Mouse (Mus musculus) CH12.LX (cell line): ENCODE results near the gene Defb23. TPM values are rescaled to one million over a fixed set of nuclear protein-coding genes. Genes with fewer than 3 reads are reported as not detected.
A peak's percentile ranks its signal among the peaks of the same experiment; 100 is the strongest.

Experiments
- DNase-seq: peaks from one replicate; pipeline ENCODE4 v3.0.0-alpha.2; 2013; ENCODE audit errors: extremely low read depth
- H3K27ac ChIP-seq: 2 replicates; pipeline ENCODE4 v1.5.1; 2012; ENCODE audit warnings: low read depth, mild to moderate bottlenecking, control low read depth, moderate library complexity; ENCODE audit not compliant: insufficient read depth
- H3K27me3 ChIP-seq: replicated peaks from 2 replicates; pipeline ENCODE3; 2012; ENCODE audit warnings: inconsistent platforms
- H3K36me3 ChIP-seq, 2 experiments: replicated peaks in 1 of 2; 2 replicates each; pipeline versions ENCODE3 to v1.6.1; 2012; ENCODE audit warnings: inconsistent platforms in 1 of 2, low read length in 1 of 2, mild to moderate bottlenecking in 1 of 2, mixed read lengths in 1 of 2, moderate library complexity in 1 of 2; ENCODE audit not compliant: control insufficient read depth in 1 of 2, insufficient read depth in 1 of 2
- H3K4me1 ChIP-seq, 2 experiments: 2 replicates each; pipeline ENCODE4 v1.6.1; 2012; ENCODE audit warnings: inconsistent platforms in 1 of 2, moderate library complexity in 1 of 2; ENCODE audit not compliant: insufficient read depth in 2 of 2, control insufficient read depth in 1 of 2
- H3K4me2 ChIP-seq: 2 replicates; pipeline ENCODE4 v1.6.1; 2012; ENCODE audit warnings: low read depth, mild to moderate bottlenecking, control low read depth; ENCODE audit not compliant: poor library complexity, insufficient read depth, severe bottlenecking
- H3K4me3 ChIP-seq, 3 experiments: fragments of 150-350 bp in 1 of 3; sonication (generic) in 1 of 3; replicated peaks in 1 of 3; 2 replicates each; pipeline versions ENCODE3 to v1.5.1; 2011 to 2012; ENCODE audit warnings: low read depth in 2 of 3, low read length in 2 of 3, mild to moderate bottlenecking in 2 of 3, moderate library complexity in 2 of 3, control low read depth in 1 of 3, improper control_type of control experiment in 1 of 3, inconsistent platforms in 1 of 3, mixed read lengths in 1 of 3; ENCODE audit not compliant: poor library complexity in 1 of 3
- H3K79me2 ChIP-seq: replicated peaks from 2 replicates; pipeline ENCODE4 v1.6.1; 2012; ENCODE audit warnings: mild to moderate bottlenecking, moderate library complexity; ENCODE audit not compliant: control insufficient read depth, poor library complexity, insufficient read depth, severe bottlenecking; ENCODE audit errors: extremely low read depth
- H3K9ac ChIP-seq: 2 replicates; pipeline ENCODE4 v1.6.1; 2012; ENCODE audit warnings: low read depth, mild to moderate bottlenecking, control low read depth, moderate library complexity; ENCODE audit not compliant: insufficient read depth
- H3K9me3 ChIP-seq: replicated peaks from 2 replicates; pipeline ENCODE3; 2012; ENCODE audit warnings: low read length, inconsistent platforms, mixed read lengths
- BHLHE40 ChIP-seq: IDR thresholded peaks from 2 replicates; pipeline ENCODE4 v1.6.1; 2011; ENCODE audit warnings: mild to moderate bottlenecking, low read depth, low read length, improper control_type of control experiment
- CHD1 ChIP-seq: IDR thresholded peaks from 2 replicates; pipeline ENCODE4 v1.6.1; 2012; ENCODE audit warnings: low read depth, low read length, improper control_type of control experiment, inconsistent platforms
- CHD2 ChIP-seq: IDR thresholded peaks from 2 replicates; pipeline ENCODE4 v1.6.1; 2011; ENCODE audit warnings: low read length, improper control_type of control experiment
- CTCF ChIP-seq, 2 experiments: IDR thresholded peaks in 1 of 2; conservative IDR thresholded peaks in 1 of 2; 2 replicates each; pipeline ENCODE4 v1.5.1; 2011 to 2012; ENCODE audit warnings: low read depth in 2 of 2, low read length in 2 of 2, improper control_type of control experiment in 1 of 2, inconsistent platforms in 1 of 2, mild to moderate bottlenecking in 1 of 2, moderate library complexity in 1 of 2
- ETS1 ChIP-seq: conservative IDR thresholded peaks from 2 replicates; pipeline ENCODE4 v1.6.1; 2012; ENCODE audit warnings: low read depth, mild to moderate bottlenecking, inconsistent platforms, low read length, improper control_type of control experiment, moderate library complexity
- GABPA ChIP-seq: IDR thresholded peaks from 2 replicates; pipeline ENCODE4 v1.6.1; 2012; ENCODE audit warnings: low read depth, low read length, improper control_type of control experiment, inconsistent platforms; ENCODE audit not compliant: insufficient replicate concordance
- KAT2A ChIP-seq: IDR thresholded peaks from 2 replicates; pipeline ENCODE4 v1.6.1; 2012; ENCODE audit warnings: low read length, improper control_type of control experiment, inconsistent platforms; ENCODE audit not compliant: insufficient replicate concordance
- NRF1 ChIP-seq: IDR thresholded peaks from 2 replicates; pipeline ENCODE4 v1.6.1; 2014; ENCODE audit warnings: low read depth, mild to moderate bottlenecking, inconsistent platforms, low read length, improper control_type of control experiment, moderate library complexity
- PAX5 ChIP-seq: IDR thresholded peaks from 2 replicates; pipeline ENCODE4 v1.6.1; 2012; ENCODE audit warnings: low read length, inconsistent platforms, mixed read lengths
- POLR2A ChIP-seq: IDR thresholded peaks from 2 replicates; pipeline ENCODE4 v1.6.1; 2011; ENCODE audit warnings: low read depth, mild to moderate bottlenecking, improper control_type of control experiment, low read length
- POLR2AphosphoS2 ChIP-seq: IDR thresholded peaks from 2 replicates; pipeline ENCODE4 v1.6.1; 2011; ENCODE audit warnings: low read depth, low read length, improper control_type of control experiment
- RAD21 ChIP-seq: IDR thresholded peaks from 2 replicates; pipeline ENCODE4 v1.6.1; 2011; ENCODE audit warnings: low read depth, mild to moderate bottlenecking, low read length, improper control_type of control experiment, moderate library complexity
- SIN3A ChIP-seq: IDR thresholded peaks from 2 replicates; pipeline ENCODE4 v1.6.1; 2012; ENCODE audit warnings: low read length, improper control_type of control experiment, inconsistent platforms
- SMC3 ChIP-seq: IDR thresholded peaks from 2 replicates; pipeline ENCODE4 v1.6.1; 2011; ENCODE audit warnings: low read depth, low read length, improper control_type of control experiment
- TBP ChIP-seq: conservative IDR thresholded peaks from 2 replicates; pipeline ENCODE4 v1.6.1; 2011; ENCODE audit warnings: low read depth, low read length, improper control_type of control experiment
- ZC3H11A ChIP-seq: IDR thresholded peaks from 2 replicates; pipeline ENCODE4 v1.6.1; 2012; ENCODE audit warnings: low read depth, mild to moderate bottlenecking, inconsistent platforms, low read length, improper control_type of control experiment
- ZMIZ1 ChIP-seq: IDR thresholded peaks from 2 replicates; pipeline ENCODE4 v1.6.1; 2012; ENCODE audit warnings: low read depth, mild to moderate bottlenecking, inconsistent platforms, low read length, improper control_type of control experiment
- dilution Hi-C: fragments of 300-500 bp; cut with MboI; formaldehyde crosslinking; loops from 2 replicates; pipeline ENCODE4 v1.14.3; 2020; ENCODE audit warnings: low sequenced_read_pairs; ENCODE audit not compliant: extremely low pct_unique_long_range_greater_than_20kb, extremely low pct_ligation_motif_present
- in situ Hi-C: fragments of 300-500 bp; cut with MboI; formaldehyde crosslinking; loops from 3 replicates; pipeline ENCODE4 v1.14.3; 2019; ENCODE audit warnings: low sequenced_read_pairs, low pct_ligation_motif_present, low pct_unique_long_range_greater_than_20kb, mixed read lengths
- polyA plus RNA-seq: library from polyadenylated mRNA; unstranded; fragments of >175 nt; gene quantifications from 2 replicates; pipeline ENCODE4 v1.2.1, GENCODE M21; 2012; ENCODE audit warnings: low read depth; ENCODE audit not compliant: insufficient read length
- total RNA-seq, 2 experiments: library from RNA; depleted of rRNA; stranded (reverse); fragments of 300-350 nt in 1 of 2; fragments of >200 nt in 1 of 2; gene quantifications; 2 replicates each; pipeline ENCODE4 v1.2.3; 2012 to 2014

Gene Defb23
- total and polyA plus RNA-seq, 3 experiments = not detected

DNA sequence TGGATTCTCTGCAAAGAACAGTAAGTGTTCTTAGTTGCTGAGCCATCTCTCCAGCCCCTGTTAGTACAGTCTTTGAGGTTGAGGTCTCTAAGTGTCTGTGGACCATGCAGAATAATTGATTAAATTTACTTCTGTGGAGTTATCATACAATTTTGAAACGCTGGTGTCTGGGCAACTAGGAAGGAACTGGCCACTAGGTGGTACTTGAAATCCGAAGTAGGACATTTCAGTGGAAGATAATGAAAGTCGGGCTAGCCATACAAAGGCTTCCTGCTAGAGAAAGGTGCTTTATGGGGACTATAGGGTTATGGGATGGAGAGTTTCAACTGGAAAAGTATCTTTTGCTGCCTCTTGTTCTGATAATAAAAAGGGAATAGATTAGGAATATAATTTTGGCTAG, 8.0 kb upstream of the Defb23 start:
- Histone ChIP-seq H3K79me2 (no peaks in the 10 kb centered on the region), H3K4me2 (no peak overlapping the region), H3K4me3 (no peak overlapping the region), H3K36me3 (no peaks in the 10 kb centered on the region), H3K27me3 (peaks cover 5% of the 10 kb centered on the region), H3K9ac (no peak overlapping the region), H3K4me1 (peaks cover 6 to 7% of the 10 kb centered on the region in 2 experiments), H3K27ac (no peak overlapping the region), H3K9me3 (no peaks in the 10 kb centered on the region)
- in situ Hi-C loops (loop anchor here (25.0 kb wide), 1 partner anchor 115 kb away; the partner anchor contains the start of genes Defb19 and Defb45), dilution Hi-C loops (no loop called here)
- DNase-seq = no peak
- TF ChIP-seq RAD21 = peak; percentile 29
- no peak for TF ChIP-seq ZC3H11A
- TF ChIP-seq POLR2AphosphoS2 = no peak
- no peak for TF ChIP-seq GABPA
- TF ChIP-seq KAT2A = no peak
- no peak for TF ChIP-seq TBP
- no peak for TF ChIP-seq ZMIZ1
- no peak for TF ChIP-seq PAX5
- TF ChIP-seq SMC3 = peak; percentile 21; the same call in 1 of the 2 replicates
- no peak for TF ChIP-seq CHD2
- no peak for TF ChIP-seq NRF1
- peak in 1 of 2 experiments; percentile 61; a peak in 2 of 4 replicates for TF ChIP-seq CTCF (conservative IDR thresholded peaks at IDR 0.05 in 1 of 2, IDR thresholded peaks at IDR 0.05 in 1 of 2; ENCODE audit: low read depth in 2 of 2, low read length in 2 of 2)

DNA sequence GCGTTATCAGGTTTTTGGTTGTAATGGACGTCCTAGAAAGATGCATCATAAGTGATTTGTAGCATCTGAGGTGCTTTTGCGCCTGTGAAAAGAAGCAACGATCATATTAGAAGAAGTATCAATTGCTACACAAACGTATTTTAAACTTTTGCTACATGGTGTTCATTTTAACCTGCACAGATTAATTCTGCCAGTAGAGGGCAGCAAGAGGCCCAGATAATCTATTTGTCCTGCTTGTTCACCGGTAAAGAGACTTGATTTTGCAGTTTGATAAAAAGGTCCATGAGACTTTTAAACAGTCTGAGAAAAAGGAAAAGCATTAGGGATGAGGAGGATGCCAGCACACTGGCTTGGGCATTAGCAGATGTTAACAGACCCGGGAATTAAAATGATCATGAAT, 6.6 kb upstream of the Defb23 start:
- Histone ChIP-seq H3K9me3 (no peaks in the 10 kb centered on the region), H3K4me1 (peaks cover 6 to 7% of the 10 kb centered on the region in 2 experiments), H3K27ac (no peak overlapping the region), H3K27me3 (peaks cover 9% of the 10 kb centered on the region), H3K79me2 (no peaks in the 10 kb centered on the region), H3K4me2 (peak overlapping the region; percentile 94; the same call in 1 of the 2 replicates), H3K4me3 (peak overlapping the region in 2 of 3 experiments; percentile 26 to 29)
- in situ Hi-C loops (loop anchor here (25.0 kb wide), 1 partner anchor 116 kb away; the partner anchor contains the start of genes Defb19 and Defb45), dilution Hi-C loops (no loop called here)
- DNase-seq = peak; percentile 73
- TF ChIP-seq TBP (no peak), SMC3 (peak; percentile 56), CTCF (conservative IDR thresholded peaks at IDR 0.05 in 1 of 2, IDR thresholded peaks at IDR 0.05 in 1 of 2; ENCODE audit: low read depth in 2 of 2, low read length in 2 of 2) (peak; percentile 67 to 87), SIN3A (no peak), GABPA (no peak), ZC3H11A (no peak), BHLHE40 (no peak), POLR2A (no peak), PAX5 (no peak), ETS1 (no peak), RAD21 (peak; percentile 70), CHD1 (no peak), KAT2A (no peak)
- TF ChIP-seq, all 38 proteins: peak for 3
- Histone ChIP-seq H3K36me3 (no peaks in the 10 kb centered on the region), H3K9ac (peak overlapping the region; percentile 48; the same call in 1 of the 2 replicates)
